Mouse (Mus musculus): ENCODE data around the gene Synj2.

DNA sequence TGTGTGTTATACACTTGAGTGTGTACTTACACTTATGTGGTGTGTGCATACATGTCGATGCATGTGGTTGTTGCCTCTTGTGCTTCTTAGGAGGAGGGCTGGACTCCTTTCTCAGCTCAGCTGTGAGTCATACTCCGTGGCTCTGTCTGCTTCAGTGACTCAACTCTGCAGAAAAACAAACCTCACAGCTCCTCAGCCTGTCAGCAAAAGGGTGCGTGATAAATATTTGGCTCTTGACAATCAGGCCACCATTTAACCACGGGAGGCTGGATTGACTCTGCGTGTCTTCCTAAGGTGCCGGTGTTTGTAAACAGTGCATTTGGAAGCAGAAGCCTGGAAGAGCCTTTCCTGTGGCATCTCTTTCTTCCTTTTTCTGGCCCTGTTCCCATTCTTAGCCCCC, 53.5 kb downstream of the Synj2 start:
- TF ChIP-seq POLR2A (IDR thresholded peaks at IDR 0.05; ENCODE audit: borderline replicate concordance, extremely low read depth, insufficient read depth, insufficient read length, poor library complexity, severe bottlenecking) (no peak), CTCF (IDR thresholded peaks at IDR 0.05; ENCODE audit: borderline replicate concordance, extremely low read depth, insufficient read depth, insufficient read length) (no peak)

Data from brain, embryonic 14.5 days (tissue).